Mouse (Mus musculus) A20 (cell line): Measurements from ENCODE around the gene Esrrg.

Source experiments
- DNase-seq: peaks from one replicate; pipeline ENCODE4 v3.0.0-alpha.2; 2011; ENCODE audit warnings: low read depth, low spot score

The Esrrg gene

DNA sequence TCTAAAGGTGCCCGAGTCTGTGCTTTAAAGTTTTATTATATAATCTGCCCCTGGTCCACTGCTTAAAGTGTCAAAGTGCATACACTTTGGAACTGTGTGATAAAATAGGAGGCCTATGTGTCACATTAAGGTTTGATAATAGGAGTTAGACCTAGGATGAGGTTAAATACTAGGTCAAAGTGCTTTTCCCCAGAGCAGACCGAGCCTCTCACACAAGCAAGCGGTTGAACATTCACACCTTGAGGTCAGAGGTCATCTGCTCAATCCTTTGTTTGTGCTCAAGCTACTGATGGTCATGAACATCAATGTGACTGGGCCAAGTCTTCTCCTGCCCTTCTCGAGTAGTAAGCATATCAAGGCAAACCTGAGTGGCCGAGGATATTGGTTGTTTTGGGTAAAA, 218.3 kb downstream of the Esrrg start:
- DNase-seq: no peak

DNA sequence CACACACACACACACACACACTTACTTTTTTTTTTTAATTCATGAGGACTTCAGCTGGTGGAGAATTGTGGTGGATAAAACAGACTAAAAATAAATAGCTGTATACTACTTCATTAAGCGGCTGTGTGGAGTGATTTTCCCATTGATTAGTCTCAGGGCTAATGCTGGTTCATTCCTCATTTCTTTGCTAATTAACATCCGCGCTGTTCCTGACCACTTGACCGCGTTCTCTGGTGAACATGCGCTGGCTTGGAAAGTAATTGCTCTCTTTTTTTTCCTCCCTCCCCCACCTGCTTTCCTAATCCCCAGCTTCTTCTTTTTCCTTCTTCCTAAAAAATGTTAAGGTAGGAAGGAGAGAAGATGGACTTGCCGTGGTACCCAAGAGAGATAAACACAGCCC, 222.3 kb downstream of the Esrrg start:
- DNase-seq: no peak

DNA sequence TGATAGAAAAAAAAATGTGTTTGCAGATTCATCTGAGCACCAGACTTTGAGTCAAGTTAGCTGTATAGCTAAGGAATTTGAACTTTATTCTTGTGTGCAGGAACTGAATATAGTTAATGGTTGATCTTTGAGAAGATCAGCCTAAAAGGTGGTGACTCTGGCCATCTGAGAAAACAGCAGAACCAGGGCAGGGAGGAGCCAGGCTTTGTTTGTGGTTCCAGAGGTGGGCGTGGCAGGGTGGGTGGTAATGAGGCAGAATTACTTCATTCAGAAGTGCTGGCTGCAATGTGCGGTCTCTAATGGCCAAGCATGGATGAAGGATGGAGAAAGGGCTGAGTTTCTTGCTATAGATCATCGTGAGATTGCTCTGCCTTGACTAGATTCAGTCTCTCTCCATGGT, 224.3 kb downstream of the Esrrg start:
- DNase-seq: no peak

DNA sequence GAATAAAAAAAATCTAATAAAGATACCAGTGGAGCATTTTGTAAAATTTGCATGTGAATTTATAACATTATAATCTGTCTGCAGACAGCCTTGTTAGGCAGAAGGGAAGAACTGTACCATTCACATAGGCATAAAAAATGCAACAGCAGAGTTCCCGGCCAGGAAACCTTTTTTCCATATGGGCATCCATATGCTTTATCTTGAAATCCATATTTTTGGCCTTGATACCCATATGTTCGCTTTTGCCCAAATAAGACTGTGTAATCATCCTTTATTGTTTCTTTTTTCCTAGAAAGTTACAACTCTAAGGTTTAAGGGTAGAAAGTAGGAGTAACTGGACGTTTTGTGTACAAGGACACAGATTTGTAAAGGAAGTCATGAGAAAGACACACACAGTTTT, 226.0 kb downstream of the Esrrg start:
- DNase-seq: no peak

DNA sequence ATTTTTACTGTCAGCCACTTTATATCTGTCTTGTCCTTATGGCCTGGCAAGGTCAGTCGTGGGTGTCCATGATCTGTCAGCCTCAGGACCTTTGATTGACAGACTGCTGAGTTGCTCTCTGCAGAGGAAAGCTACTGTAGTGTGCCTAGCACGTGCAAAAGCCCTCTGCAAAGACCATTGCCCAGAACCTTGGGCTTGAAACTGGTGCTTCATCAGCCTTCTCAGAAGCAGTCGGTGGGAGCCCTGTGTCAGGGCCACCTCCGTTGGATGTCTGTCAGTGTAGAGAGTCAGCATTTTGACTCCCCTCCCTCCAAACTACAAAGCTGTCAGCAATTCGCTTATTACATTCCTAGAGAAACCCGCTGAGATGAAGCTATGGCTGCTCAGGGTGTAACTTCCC, 227.8 kb downstream of the Esrrg start:
- no peak for DNase-seq

DNA sequence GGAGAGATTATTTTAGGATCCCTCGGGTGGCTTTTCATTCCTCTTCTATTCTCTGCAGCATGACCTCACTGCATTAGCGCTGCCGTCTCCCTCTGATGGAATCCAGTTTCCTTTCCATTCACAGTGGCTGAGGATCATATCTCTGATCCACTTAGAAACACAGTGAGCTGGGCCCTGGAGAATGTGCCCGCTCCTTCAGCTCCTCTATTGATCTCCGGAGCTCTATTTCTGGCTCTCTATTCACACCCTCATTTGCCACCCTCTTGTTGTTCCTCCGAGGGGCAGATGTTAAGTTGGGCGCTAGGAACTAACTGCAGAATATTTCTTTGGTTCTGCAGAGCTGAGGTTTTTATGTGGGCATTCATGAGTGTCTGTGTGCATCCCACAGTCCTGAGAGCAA, 228.3 kb downstream of the Esrrg start:
- DNase-seq: no peak

DNA sequence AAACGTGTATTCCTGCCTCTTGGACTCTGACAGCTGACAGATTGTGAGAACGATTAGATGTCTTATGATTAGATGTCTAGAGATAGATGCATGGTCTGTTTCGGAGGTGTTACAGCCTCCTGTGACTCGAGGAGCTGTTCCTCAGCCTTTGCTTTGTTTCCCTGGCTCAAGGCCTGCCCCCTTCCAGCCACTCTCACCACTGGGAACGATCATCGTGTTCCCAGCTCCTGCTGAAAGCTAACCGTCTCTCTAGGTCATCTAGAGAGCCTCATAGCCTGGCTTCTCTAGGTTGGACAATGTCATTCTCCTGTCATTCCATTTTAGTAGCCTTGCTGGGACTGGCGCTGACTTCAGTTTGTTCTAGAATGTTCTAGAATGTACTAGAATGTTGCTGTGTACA, 233.0 kb downstream of the Esrrg start:
- no peak for DNase-seq

DNA sequence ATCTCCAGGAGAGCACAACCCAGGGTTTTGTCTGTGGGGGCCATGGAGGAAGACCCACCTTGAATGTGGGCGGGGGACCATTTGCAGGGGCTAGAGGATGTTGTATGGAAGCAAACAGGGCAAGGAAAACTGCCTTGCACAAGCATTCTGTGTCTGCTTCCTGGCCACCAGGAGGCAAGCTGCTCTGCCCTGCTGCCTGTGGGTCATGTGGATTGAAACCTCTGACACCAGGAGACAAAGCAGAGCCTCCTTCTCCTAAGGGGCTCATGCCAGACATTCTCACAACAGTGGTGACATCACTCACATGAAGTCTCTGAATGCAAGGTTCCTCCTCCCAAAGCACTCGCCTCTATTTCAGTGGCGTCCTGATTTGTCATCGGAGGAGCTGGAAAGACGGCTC, 234.1 kb downstream of the Esrrg start:
- no peak for DNase-seq

DNA sequence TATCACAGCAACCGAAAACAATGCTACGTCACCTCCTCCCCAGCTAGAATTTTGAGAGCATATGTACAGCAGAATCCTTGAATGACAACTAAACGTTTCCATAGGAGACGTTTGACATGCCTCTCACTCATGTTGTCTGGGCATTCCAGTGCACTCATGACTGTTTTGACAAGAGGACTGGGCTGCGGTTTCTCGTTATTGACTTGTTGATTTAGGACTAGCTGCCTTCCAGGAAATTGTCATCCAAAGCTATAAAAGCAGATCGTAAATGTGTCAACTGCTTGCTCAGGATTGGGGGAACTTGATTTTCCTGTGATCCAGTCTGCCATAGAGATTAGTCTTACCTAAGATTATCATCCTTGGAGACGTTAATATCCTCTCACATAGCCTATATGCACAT, 245.6 kb downstream of the Esrrg start:
- DNase-seq: no peak

DNA sequence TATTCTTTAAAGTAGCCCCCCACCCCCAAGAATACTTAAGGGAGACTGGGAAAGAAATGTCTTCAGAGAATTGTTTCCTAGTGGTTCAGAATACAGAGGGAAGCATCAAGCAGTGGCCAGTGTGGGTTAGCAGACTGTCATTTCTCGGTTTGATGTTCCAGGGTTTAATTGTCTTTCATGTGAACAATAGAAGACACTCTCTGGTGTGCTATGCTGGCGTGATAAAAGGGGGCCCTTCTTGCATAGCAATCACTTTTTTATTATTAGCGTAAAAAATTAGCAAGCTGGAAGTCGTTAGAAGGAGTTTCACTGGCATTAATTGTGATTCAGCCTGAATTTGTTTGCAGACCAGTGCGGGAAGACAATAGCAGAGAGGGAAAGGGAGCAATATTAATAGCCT, 253.7 kb downstream of the Esrrg start:
- DNase-seq: no peak

DNA sequence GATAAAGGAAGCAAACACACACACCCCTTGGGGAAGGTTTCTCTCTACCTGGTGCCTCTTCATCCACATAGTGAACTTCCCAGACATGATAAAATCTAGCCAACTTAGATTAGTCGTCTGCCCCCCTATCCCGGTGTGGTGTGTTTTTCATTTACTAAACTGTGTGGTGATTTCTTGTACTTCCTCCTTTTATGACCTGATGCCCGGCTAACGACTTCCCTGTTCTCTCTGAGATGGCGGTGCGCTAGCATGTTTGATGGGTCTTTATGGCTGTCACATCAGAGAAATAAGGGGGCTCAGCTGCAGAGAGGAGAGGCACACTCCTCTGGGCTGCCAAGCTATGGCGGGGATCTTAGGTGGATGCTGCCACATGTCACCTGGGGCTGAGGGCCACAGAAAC, 259.8 kb downstream of the Esrrg start:
- DNase-seq: no peak

DNA sequence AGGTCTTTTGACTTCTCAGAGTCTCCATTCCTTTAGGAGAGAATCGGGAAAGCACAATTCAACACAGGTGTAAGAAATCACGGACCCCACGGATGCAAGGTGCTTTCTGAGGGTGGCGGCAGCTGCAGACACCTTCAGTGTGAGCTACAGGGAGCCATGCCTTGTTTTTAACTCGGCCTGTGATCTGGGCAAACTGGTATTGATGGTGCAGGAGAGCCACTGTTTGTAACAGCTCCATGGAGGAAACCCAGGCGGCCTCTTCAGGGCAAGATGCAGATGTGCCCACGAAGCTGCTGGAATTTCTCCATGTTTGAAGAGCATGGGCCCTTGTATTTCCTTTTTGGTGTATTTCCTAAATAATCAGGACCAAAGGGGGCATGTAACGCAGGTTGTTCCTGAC, 263.6 kb downstream of the Esrrg start:
- DNase-seq: no peak

DNA sequence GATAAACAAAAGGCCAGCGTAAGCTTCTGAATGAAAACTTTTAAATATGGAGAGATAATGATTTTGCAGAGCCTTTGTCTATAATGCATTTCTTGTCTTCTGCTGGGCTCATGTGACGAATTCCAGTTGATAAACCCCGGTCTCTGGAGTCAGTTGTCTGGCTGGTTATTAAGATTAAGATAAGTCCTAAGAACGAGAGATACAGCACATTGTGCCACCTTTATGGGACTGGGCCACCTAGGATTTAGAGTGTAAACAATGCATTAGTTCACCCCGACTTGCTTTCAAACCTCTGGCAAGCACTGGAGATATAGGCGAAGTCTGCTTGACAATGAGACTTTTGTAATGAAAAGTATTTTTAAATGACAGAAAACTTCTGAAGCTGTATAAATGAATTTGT, 264.2 kb downstream of the Esrrg start:
- no peak for DNase-seq

DNA sequence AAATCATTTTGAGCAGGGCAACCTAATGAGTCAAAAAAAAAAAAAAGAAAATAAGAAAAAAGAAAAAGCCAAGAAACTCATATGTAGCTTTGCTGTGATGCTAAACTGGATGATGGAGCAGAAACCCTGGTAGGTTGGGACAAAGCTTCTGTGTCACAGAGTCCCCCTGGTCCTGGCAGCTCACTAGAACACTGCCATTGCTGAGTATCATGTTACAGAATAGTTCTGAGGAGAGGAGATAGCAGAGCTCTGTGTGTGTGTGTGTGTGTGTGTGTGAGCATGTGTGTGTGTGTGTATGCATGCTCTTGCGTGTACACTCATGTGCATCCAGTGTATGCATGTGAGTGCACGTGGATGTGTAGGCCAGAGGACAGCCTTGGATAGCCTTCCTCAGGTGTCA, 265.2 kb downstream of the Esrrg start:
- DNase-seq: no peak

DNA sequence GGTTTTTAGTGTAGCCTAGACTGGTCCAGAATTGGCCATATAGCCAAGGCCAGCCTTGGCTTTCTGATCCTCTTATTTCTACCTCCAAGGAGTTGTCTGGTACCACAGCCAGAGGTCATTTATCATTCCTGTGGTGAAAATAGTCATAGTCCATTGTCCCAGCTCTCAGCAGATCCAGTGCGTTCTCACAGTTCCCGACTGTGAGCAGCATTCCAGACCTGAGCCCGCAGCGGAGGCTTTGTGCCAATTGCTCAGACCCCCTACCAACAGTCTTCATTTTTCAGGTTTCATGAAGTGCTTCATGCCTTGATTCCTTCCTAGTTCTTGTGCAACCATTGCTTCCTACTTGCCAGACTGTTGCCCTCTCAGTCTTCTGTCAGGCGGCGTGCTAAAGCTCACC, 278.7 kb downstream of the Esrrg start:
- DNase-seq: no peak

DNA sequence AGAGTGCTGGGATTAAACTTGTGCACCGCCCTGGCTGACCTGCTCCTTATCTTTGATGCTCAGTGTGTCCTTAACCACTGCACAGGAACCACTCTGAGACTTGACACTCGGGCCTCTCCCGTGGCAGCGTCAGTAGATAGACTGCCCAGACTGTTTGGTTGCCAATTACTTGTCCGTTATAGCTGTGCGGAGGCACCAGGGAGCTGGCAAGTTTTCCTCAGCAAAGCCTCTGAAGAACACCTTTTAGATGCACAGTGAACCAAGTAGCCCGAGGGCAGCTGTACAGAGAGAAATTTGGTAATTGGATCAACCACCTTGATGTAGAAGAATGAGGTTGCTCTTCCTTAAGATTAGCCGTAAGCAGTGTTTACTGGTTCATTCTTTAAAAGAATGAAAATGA, 279.6 kb downstream of the Esrrg start:
- no peak for DNase-seq

DNA sequence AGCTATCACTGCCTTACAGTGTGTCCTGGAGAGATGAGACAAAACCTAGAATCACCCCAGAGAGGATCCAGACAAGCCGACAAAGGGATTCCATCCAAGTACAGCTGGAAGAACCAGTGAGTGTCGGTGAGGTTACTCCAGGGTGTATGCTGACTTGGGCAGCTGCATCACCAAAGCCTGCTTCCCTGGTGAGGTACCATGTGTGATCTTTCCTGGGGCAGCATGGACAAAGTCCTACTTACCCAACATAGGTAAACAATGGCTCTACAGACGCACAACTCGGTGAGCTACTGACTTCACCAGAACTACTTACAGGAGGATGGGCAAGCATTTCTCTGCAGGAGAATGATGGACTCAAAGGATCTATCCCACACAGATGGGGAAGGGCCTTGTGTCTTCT, 280.5 kb downstream of the Esrrg start:
- no peak for DNase-seq

DNA sequence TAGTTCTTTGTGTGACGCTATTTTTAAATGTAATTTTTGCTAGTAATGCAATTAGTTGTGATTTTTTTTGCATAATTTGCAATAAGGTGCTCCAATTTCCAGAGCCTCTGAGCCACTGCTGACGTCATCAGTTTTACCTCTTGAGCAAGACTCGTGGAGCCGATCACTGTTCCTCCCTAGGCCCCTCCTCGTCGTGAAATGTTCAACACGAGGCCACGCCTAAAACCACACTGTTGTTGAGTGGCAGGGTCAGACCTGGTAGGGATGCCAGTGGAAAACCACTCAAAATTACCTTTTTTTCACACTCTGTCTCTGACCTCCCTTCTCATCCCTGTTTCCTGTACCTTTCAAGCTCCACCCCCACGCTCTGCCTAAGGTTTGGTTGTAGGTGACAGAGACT, 282.7 kb downstream of the Esrrg start:
- DNase-seq: no peak

DNA sequence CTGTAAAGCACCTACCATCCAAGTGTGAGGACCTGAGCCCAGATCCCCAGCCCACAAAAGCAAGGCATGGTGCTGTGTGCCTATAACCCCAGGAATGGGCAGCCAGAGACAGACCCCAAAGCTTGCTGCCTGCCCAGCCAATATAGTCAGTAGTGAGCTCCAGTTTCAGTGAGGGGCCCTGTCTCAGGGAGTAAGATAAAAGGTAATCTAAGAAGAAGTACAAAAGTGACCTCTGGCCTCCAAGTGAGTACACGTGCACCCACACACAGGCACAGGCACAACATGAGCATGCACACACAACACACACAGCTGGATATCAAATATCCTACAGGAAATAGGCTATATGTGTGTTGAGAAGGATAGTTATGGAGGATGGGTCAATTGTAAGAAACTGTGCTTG, 286.9 kb downstream of the Esrrg start:
- DNase-seq: no peak

DNA sequence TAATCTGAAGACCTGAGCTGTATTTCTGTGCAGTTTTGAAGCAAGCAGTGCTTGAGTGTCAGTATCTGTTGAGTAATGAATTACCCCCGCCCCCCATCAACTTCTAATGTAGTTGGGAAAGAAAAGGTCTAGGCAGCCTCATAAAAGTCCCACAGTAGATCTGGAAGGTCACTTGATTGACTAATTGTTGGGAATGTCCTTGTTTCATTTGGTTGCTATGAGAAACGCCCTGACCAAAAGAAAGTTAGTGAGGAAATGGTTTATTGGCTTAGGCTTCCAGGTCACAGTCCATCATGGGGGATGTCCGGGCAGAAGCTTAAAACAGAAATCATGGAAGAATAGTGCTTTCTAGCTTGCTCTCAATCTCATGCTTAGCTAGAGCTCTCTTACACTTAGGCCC, 287.7 kb downstream of the Esrrg start:
- DNase-seq: no peak

DNA sequence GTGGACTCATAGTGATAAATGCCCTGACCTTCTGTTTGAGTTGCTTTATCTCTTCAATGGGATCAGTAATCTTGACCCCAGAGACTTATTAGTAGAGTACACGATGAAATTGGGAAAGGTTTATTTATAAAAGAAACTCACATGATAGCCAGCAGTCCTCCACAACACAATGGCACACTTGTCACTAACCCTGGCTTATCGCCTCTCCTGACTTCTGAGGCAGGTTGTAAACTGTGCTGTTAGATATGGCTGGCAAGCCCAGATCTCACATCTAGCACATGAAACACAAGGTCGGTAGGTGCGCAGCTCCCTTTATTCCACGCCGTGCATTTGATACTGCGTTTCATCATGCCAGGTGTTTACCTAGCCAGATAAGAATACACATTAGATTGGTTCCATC, 288.3 kb downstream of the Esrrg start:
- DNase-seq: no peak

DNA sequence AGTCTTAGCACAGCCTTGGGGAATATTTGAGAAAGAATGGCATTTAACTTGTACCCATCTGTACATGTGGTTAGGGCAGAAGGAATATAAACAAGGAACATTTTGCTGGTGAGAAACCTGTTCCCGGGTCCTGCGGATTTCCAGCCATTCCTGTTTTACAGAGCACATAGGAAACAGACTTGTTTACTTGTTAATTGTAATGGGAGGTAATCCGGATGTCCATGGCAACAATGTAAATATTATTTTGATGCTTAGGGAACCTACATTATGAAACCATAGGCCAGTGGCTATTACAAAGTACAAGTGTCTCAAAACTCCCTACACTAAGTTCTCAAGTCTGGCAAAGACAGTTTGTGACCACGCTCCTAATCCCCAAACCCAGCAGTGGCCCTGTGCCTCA, 290.9 kb downstream of the Esrrg start:
- DNase-seq: no peak

DNA sequence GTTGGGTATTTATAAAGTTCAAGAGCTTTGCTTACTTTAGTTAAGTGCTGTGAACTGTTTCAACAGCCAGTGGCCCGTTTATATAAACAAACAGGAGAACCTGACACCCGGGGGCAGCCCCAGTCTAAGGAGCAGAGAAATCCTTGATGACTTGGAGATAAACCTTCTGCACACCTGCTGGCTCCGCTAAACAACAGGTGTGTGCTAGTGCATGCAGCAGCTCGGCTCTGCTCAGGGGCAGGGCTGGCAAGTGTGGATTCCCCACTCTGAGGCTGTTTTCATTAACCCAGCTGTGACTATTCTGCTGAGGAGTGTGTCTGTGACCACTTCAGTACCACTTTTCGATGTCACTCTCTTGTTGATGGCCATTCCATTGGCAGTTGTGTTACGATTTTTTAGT, 292.2 kb downstream of the Esrrg start:
- DNase-seq: no peak

DNA sequence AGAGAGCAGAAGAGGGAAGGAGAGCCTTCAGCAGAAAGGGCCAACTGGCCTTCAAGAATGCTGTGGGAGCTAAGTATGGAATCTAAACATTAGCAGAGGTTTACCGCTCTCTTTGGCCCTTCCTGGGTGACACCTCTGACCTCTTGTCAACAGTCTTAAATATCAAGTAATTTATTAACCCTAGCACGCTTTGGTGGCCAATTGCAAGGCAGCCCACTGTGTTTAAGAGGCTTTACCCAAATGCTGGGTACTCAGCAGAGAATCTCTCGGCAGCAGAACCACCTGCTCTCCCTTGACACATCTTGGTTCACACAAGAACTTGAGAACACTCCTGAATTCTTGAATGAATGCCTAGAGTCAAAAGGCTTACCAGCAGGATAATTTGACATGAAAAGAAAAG, 293.6 kb downstream of the Esrrg start:
- no peak for DNase-seq

DNA sequence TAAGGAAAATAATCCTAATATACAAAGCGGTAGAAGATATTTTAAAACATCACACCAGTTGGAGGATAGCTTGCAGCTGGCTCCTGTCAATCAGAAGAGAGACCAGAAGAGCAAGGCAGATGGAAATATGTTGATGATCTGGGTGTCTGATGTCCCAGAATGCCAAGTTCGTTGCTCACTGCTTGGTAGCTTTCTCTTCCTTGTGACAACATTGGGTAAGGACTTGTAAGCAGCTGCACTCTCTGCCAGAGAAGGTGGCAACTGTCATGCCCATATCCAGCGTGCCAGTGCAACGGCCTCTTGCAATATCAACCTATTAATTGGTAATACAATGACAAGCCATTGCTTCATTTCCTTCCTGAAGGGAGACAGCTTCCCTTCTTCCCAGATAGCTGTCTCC, 296.1 kb downstream of the Esrrg start:
- DNase-seq: no peak
